Mouse (Mus musculus) hindbrain, embryonic 12.5 days (tissue): ENCODE data around the gene AU041133. TPM values are rescaled to one million over a fixed set of nuclear protein-coding genes. Genes with fewer than 3 reads are reported as not detected.
"Not testable (repeated sequence)": the region's sequence is repeated elsewhere in the genome, so short reads cannot be mapped to it uniquely, and the experiment has no call there.

Experiments used
- ATAC-seq: fragments of 200-750 bp; cut with Nextera tagmentation; 2 replicates; pipeline ENCODE4 v1.8.0; 2017; ENCODE audit warnings: moderate TSS enrichment; ENCODE audit not compliant: low FRiP score
- H3K27ac ChIP-seq: fragments of 300-500 bp; sonication (generic); 2 replicates; pipeline ENCODE4 v1.5.1; 2016; ENCODE audit warnings: mild to moderate bottlenecking
- H3K27me3 ChIP-seq: fragments of 300-500 bp; sonication (generic); 2 replicates; pipeline ENCODE4 v1.6.1; 2016; ENCODE audit warnings: mild to moderate bottlenecking
- H3K36me3 ChIP-seq: fragments of 300-500 bp; sonication (generic); 2 replicates; pipeline ENCODE4 v1.6.1; 2016; ENCODE audit warnings: mild to moderate bottlenecking
- H3K4me1 ChIP-seq: fragments of 300-500 bp; sonication (generic); 2 replicates; pipeline ENCODE4 v1.6.1; 2016
- H3K4me2 ChIP-seq: fragments of 300-500 bp; sonication (generic); replicated peaks from 2 replicates; pipeline ENCODE4 v1.6.1; 2016; ENCODE audit warnings: mild to moderate bottlenecking
- H3K4me3 ChIP-seq: fragments of 300-500 bp; sonication (generic); 2 replicates; pipeline ENCODE4 v1.5.1; 2016; ENCODE audit warnings: mild to moderate bottlenecking
- H3K9ac ChIP-seq: fragments of 300-500 bp; sonication (generic); 2 replicates; pipeline ENCODE4 v1.6.1; 2016; ENCODE audit warnings: mild to moderate bottlenecking, moderate library complexity
- H3K9me3 ChIP-seq: fragments of 300-500 bp; sonication (generic); replicated peaks from 2 replicates; pipeline ENCODE4 v1.6.1; 2016; ENCODE audit warnings: mild to moderate bottlenecking
- WGBS: fragments of 180-500 bp; shearing (Covaris S2); methylation state at CpG from one replicate; pipeline ENCODE4 v1.1.7; 2016; 5-methylcytosine and 5-hydroxymethylcytosine counted together
- polyA plus RNA-seq: library from polyadenylated mRNA; unstranded; fragments of >200 nt; fragmentation: Nextera tagmentation; extraction: Ambion mirVana; gene quantifications from 2 replicates; pipeline ENCODE4 v1.2.1, GENCODE M21; 2016

Gene AU041133
- 6.3 and 7.1 TPM in 2 replicates for polyA plus RNA-seq

- Histone ChIP-seq H3K9ac (peak within 1 kb of the TSS; percentile 66), H3K27ac (peak within 1 kb of the TSS; percentile 82), H3K36me3 (peaks cover 13% of the 10 kb centered on the region; the same call in 1 of the 2 replicates), H3K4me3 (peak within 1 kb of the TSS; percentile 62), H3K4me1 (no peaks in the 10 kb centered on the region), H3K9me3 (peaks cover 48% of the 10 kb centered on the region), H3K4me2 (peak within 1 kb of the TSS; percentile 52), H3K27me3 (no peaks in the 10 kb centered on the region)
- ATAC-seq, result peak; percentile 100
- 4% methylated on average over 41 of the region's 41 CpGs for WGBS
These were observed at the start of gene AU041133 for GRCm38 (mm10) chr10:82127850-82128401. AU041133 (plus strand) TSS chr10:82128013.

GRCm38 (mm10) chr10:82082728-82083621 lies 44.8 kb upstream of the AU041133 start, which contains the start of gene BC024063:
BC024063 (plus strand) TSS chr10:82083353.
- H3K9ac ChIP-seq, result peak within 1 kb of the TSS; percentile 50
- H3K27ac ChIP-seq, result peak within 1 kb of the TSS; percentile 86
- H3K4me2 ChIP-seq, result peak within 1 kb of the TSS; percentile 44
- peak within 1 kb of the TSS; percentile 47 for H3K4me3 ChIP-seq
- 19% methylated on average over 42 of the region's 42 CpGs for WGBS
- ATAC-seq, result peak; percentile 97
- H3K27me3 ChIP-seq, H3K36me3 ChIP-seq, H3K9me3 ChIP-seq, H3K4me1 ChIP-seq: not testable (repeated sequence)

DNA sequence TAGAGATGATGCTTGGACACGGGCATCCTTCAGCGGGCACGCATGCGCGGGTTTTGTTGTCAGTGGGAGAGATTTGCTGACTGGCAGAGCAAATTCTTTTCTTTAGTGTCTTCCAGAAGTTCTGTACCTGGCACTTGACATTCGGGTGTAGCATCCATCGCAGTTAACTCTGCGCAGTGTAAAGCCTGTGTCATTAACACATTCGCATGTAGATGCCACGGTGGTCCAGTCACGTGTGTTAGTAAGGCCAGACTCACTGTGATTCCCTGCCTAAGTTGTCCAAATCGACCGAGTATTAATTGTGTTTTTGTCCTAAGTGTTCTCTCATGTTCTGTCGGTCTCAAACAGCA lies 44.2 kb upstream of the AU041133 start:
- Histone ChIP-seq H3K4me3 (peak overlapping the region; percentile 47), H3K9ac (peak overlapping the region; percentile 50; the same call in 1 of the 2 replicates), H3K4me2 (peak overlapping the region; percentile 44)
- not testable (repeated sequence) for H3K4me1 ChIP-seq, H3K27me3 ChIP-seq, H3K36me3 ChIP-seq, H3K27ac ChIP-seq, H3K9me3 ChIP-seq
- WGBS, result 25% methylated on average over 14 of the region's 14 CpGs
- peak; percentile 51 for ATAC-seq

GRCm38 (mm10) chr10:82117206-82117605 lies 10.6 kb upstream of the AU041133 start:
- peaks cover 53% of the 10 kb centered on the region for H3K9me3 ChIP-seq

DNA sequence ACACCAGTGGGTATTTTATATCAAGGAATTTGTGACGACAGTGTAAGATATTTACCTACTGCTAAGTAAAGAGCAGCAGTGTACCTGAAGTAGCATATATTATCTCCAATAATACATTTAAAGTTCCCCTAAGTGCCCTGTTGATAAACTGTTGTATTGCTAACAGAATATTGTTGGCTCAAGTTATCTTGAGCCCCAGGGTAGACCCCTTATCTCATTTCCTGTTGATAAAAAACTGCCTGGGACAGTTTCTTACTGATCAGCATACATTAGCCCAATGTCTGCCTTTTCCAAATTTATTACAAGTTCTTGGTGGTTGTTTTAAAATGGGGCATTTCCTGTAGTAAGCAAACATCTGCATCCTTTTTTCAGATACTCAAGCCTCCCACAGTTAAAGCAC lies 17.5 kb downstream of the AU041133 start:
- Histone ChIP-seq H3K4me1 (no peaks in the 10 kb centered on the region), H3K9me3 (peaks cover 45% of the 10 kb centered on the region), H3K4me3 (no peak overlapping the region), H3K27ac (no peak overlapping the region), H3K27me3 (no peaks in the 10 kb centered on the region), H3K4me2 (no peak overlapping the region), H3K9ac (no peak overlapping the region), H3K36me3 (peaks cover 55% of the 10 kb centered on the region)
- no peak for ATAC-seq
- WGBS, result 98% methylated on average over 1 of the region's 1 CpGs

More at GRCm38 (mm10) chr10:82117206-82117605, 10.6 kb upstream of the AU041133 start:
- Histone ChIP-seq H3K4me3 (no peak overlapping the region), H3K27me3 (no peaks in the 10 kb centered on the region), H3K36me3 (no peaks in the 10 kb centered on the region), H3K4me1 (no peaks in the 10 kb centered on the region), H3K9ac (no peak overlapping the region), H3K4me2 (no peak overlapping the region), H3K27ac (no peak overlapping the region)
- ATAC-seq, result no peak
- WGBS, result 82% methylated on average over 3 of the region's 3 CpGs

DNA sequence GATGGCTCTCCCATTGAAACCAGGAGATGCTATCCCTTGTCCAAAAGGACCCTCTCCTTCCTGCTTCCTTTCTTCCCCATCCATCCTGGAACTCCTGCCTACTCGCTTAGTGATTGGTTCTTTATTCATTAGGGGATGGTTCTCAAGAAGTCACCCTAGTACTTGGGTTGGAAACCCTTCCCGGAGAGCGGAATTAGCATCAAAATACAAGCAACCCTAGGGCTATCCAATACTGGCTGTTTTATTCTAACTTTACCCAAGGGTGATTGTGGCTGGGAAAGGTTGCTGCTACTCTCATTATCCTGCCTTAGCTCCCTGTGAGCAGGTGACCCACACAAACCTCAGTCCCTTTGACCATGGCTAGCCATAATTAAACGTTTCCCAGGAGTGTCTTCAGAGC lies 19.8 kb downstream of the AU041133 start:
- no peaks in the 10 kb centered on the region for H3K27me3 ChIP-seq
- WGBS, result 82% methylated on average over 4 of the region's 4 CpGs
- no peak overlapping the region for H3K4me3 ChIP-seq
- no peaks in the 10 kb centered on the region for H3K4me1 ChIP-seq
- no peak overlapping the region for H3K9ac ChIP-seq
- H3K27ac ChIP-seq, result no peak overlapping the region
- peaks cover 67% of the 10 kb centered on the region for H3K9me3 ChIP-seq
- peaks cover 70% of the 10 kb centered on the region for H3K36me3 ChIP-seq
- ATAC-seq, result no peak
- no peak overlapping the region for H3K4me2 ChIP-seq

DNA sequence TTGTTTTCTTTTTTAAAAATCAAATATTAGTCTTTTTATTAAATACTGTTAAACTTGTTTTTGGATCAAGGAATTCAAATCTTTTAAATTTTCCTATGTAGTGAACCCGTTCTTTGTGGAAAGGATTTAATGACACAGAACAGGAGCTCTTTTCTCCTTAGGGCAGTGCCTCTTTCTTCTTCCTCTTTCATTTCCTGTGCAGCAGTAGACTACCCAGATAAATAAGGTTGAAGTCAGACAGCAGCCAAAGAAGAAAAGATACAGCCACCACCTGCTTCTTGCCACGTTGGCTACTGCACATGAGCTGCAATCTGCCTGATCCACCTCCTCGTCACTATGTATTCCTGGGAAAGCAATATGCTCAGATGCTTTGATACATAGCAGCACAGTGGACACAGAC lies 40.0 kb downstream of the AU041133 start:
- Histone ChIP-seq H3K9ac (no peak overlapping the region), H3K27ac (no peak overlapping the region), H3K36me3 (no peaks in the 10 kb centered on the region), H3K27me3 (no peaks in the 10 kb centered on the region), H3K9me3 (peaks cover 12% of the 10 kb centered on the region), H3K4me2 (no peak overlapping the region), H3K4me3 (no peak overlapping the region), H3K4me1 (no peaks in the 10 kb centered on the region)
- WGBS, result 82% methylated on average over 3 of the region's 3 CpGs
- ATAC-seq, result no peak

GRCm38 (mm10) chr10:82169776-82170175 lies 42.0 kb downstream of the AU041133 start:
- H3K4me3 ChIP-seq, result no peak overlapping the region
- no peak overlapping the region for H3K4me2 ChIP-seq
- H3K9ac ChIP-seq, result no peak overlapping the region
- H3K27ac ChIP-seq, result no peak overlapping the region
- WGBS, result 72% methylated on average over 2 of the region's 2 CpGs
- no peak for ATAC-seq
- H3K9me3 ChIP-seq, result peaks cover 12% of the 10 kb centered on the region; the same call in 1 of the 2 replicates
- H3K4me1 ChIP-seq, result no peaks in the 10 kb centered on the region
- H3K27me3 ChIP-seq, result no peaks in the 10 kb centered on the region
- H3K36me3 ChIP-seq, result no peaks in the 10 kb centered on the region

DNA sequence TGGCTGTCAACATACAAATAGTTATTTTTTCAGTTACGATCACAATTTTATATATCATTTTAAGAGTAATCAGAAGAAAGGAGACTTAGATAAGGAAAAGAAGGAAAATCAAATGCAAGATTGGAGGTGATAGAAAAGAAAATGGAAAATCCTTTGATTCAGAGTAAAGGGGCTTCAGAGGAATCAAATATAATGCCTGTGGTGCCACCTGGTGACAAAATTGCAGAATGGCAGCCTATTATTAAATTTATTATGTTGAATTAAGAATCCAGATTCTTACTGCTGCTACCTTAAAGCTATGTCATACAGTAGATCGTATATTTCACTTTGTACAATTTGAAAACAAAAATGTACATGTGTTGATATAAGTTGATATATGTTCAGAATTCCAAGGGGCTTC lies 43.0 kb downstream of the AU041133 start:
- WGBS, result 60% methylated on average over 2 of the region's 2 CpGs

GRCm38 (mm10) chr10:82178257-82179064 lies 50.6 kb downstream of the AU041133 start:
- peak; percentile 100 for ATAC-seq

More for the DNA sequence above, 43.0 kb downstream of the AU041133 start:
- no peak overlapping the region for H3K4me2 ChIP-seq
- H3K4me3 ChIP-seq, result no peak overlapping the region
- H3K4me1 ChIP-seq, result no peaks in the 10 kb centered on the region
- H3K9ac ChIP-seq, result no peak overlapping the region
- H3K27ac ChIP-seq, result no peak overlapping the region
- ATAC-seq, result no peak
- H3K36me3 ChIP-seq, result no peaks in the 10 kb centered on the region
- peaks cover 7% of the 10 kb centered on the region; the same call in 1 of the 2 replicates for H3K9me3 ChIP-seq
- no peaks in the 10 kb centered on the region for H3K27me3 ChIP-seq

More at GRCm38 (mm10) chr10:82178257-82179064, 50.6 kb downstream of the AU041133 start:
- Histone ChIP-seq H3K27me3 (no peaks in the 10 kb centered on the region), H3K36me3 (no peaks in the 10 kb centered on the region), H3K4me2 (peak overlapping the region; percentile 59), H3K9ac (peak overlapping the region; percentile 67), H3K4me1 (peaks cover 5% of the 10 kb centered on the region), H3K4me3 (peak overlapping the region; percentile 61), H3K9me3 (0 out of 2 replicates have a peak, but pooled peaks cover 4% of the 10 kb centered on the region), H3K27ac (peak overlapping the region; percentile 93)
- WGBS, result 7% methylated on average over 47 of the region's 47 CpGs
